Mouse (Mus musculus): ENCODE data around the gene Gm21958.
A peak's percentile ranks its signal among the peaks of the same experiment; 100 is the strongest.
"Not testable (repeated sequence)": the region's sequence is repeated elsewhere in the genome, so short reads cannot be mapped to it uniquely, and the experiment has no call there.

Gm21958 gene

DNA sequence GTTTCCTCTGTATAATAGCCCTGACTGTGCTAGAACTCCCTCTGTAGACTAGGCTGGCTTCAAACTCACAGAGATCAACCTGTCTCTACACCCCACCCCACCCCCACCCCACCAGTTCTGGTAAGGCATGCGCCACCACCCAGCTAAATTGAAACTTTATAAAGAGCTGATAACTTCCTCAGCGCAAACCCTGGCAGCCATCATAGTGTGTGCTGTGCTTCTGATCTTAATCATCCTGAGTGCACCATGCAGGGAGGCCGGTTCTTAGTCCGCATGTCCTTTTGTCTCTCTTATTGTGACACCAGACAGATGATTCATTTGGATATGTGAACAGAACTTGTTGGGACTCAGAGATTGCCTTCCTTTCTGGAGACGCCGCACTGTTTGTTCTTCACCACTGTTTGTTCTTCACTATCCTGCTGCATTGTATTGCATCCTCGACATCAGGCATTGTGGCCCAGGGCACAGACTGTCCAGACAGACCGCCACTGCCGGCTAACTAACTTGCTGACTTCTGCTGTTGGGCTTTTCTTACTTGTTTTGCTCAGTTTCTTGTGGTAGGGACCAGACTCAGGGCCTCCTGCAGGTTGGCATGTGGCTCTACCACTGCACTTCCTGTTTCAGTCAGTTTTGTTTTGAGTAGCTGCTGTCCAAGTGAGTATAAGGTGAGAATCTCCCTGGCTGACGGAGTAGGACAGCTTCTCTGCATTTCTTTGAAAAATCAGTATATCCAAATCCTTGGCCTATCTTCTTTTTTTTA is 9.8 kb upstream of the Gm21958 start:
- no peak for DNase-seq (ENCODE audit: low read depth, low spot score)

DNA sequence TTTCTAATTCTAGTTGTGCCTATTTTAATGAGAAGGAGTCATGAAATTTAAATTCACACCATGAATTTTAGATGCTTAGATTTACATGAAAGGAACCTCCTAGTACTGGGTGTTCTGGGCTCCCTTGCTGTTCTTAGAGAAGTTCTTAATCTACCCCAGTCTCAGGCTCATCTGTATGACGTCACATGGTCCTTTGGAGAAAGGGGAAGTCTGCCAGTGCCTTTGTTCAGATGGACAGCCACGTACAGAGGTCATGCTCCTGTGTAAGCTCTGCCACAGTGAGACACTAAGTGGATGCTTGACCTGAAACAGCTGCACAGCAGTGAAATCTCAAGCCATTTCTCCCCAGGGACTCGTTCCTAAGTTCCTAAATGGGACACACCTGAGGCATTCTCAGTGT is 4.8 kb upstream of the Gm21958 start:
- no peak for DNase-seq (ENCODE audit: low read depth, low spot score)

DNA sequence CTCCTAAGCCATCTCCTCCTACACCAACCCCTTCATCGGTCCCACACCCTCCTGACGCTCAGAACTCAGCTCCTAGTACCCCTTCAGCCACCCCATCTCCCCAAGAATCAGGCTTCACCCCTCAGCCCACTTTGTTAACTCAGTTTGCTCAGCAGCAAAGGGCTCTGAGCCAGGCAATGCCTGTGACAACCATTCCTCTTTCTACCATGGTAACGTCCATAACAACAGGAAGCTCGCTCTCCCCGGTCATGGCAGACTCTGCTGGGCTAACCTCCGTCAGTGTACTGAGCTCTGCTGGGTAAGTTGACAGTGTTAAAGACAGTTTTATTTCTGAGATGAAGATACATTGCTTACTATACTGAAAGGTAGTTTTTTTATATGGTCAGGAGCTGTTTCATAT is 3.2 kb upstream of the Gm21958 start:
- DNase-seq (ENCODE audit: low read depth, low spot score), result no peak

DNA sequence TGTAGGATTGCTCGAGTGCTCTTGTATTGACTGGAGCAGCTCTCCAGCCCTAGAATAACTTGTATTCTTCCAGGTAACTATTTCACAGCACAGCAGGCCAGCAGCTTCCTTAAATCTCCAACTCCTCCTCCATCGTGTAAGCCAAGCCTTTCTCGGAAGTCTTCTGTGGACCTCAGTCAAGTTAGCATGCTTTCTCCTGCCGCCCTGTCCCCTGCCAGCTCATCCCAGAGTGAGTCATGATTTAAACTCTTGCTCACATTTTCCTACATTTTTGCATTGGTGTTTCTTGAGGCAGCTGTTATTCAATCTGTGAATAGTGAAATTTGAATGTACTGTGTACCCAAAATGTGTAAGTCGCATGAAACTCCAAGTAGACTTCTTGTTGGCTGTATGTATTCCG is 1.3 kb upstream of the Gm21958 start:
- no peak for DNase-seq (ENCODE audit: low read depth, low spot score)

GRCm38 (mm10) chr3:54708972-54709371 is 5.2 kb downstream of the Gm21958 start:
- DNase-seq (ENCODE audit: low read depth, low spot score), result no peak

DNA sequence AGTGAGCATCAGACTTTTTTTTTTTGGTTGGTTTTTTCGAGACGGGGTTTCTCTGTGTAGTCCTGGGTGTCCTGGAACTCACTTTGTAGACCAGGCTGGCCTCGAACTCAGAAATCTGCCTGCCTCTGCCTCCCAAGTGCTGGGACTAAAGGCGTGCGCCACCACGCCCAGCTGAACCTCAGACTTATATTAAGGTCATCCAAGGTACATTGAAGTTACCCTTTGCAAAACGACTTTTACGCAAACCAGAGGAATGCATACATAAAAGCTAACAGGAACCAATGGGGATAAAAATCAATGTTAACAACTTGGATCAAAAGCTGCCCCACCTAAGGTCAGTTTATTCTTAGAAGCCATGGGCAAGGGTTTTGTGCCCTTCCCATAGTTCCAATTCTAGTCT is 10.0 kb downstream of the Gm21958 start:
- DNase-seq (ENCODE audit: low read depth, low spot score), result not testable (repeated sequence)

DNA sequence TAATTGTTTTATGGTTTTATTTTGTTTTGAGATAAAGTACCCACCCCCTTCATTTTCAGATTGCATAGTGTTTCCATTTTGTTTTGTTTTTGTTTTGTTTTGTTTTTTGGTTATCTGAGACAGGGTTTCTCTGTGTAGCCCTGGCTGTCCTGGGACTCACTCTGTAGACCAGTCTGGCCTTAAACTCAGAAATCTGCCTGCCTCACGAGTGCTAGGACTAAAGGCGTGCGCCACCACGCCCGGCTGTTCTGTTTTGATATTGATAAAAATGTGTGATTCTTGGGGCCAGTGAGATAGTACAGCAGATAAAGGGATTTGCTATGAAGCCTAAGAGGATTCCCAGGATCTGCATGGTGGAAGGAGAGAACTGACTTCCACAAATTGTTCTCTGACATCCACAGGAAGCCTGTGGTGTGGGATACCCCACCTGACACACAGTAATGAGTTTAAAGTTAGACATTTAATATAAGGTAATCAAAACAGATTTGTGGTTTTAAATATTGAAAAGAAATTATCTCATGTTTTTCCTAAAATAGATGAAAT is 14.3 kb downstream of the Gm21958 start:
- no peak for DNase-seq (ENCODE audit: low read depth, low spot score)

DNA sequence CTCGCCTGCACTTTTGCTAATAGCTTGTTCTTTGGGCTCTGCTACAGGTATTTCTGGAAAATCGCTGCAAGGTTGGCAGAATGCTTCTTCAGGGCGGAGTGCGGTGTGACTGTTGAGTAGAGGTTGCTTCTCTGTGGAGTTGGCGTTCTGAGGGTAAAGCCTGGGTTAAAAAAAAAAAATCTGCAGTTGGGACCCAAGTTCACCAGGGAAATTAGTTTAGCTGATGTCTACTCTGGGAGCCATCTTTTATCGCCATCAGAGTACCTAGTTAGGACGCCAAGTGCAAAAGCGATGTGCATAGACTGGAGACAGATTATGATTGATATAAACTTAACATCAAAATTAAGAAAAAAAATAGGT is 21.1 kb downstream of the Gm21958 start:
- DNase-seq (ENCODE audit: low read depth, low spot score), result no peak

DNA sequence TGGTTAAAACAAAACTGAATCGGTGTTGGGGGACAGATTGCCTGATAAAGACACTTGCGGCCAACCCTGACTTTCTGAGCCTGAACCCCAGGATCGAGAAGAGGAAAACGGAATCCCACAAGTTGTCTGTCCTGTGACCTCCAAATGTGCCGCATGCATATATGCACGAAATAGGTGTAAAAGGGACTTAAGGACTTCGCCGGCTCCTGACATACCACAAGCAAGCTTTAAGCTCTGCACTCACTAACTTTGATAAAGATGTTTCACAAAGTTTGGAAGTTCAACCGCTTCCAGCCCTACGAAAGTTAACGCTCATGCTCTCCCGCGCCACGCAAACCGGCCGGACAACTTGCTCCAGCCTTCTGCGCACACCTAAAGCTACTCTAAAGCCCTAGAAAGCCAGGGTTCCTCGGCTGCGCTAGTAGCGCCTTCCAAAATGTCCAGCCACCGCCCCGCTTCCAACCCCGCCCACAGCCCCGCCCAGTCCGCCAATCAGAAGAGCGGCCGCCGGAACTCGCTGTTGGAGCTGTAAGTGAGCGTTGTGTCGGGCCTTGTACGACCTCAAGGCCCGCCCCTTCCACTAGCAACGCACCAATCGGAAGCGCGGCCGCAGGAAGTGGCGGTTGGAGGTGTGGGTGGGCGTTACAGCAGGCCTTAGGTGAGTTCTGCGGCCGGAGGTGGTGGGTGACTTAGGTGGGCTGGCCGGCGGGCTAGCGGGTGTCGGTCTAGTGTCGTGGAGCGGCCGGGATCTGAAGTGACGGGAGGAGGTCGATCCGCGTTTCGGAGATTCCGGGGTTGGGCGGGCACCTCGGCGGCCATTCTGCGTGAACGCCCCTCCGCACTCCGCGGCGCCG is 21.7 kb downstream of the Gm21958 start, which contains the start of gene Supt20:
TSS of gene Supt20 (plus strand) at position 606 of the 854 bp plus-strand sequence.
- peak; percentile 96 for DNase-seq (ENCODE audit: low read depth, low spot score)

DNA sequence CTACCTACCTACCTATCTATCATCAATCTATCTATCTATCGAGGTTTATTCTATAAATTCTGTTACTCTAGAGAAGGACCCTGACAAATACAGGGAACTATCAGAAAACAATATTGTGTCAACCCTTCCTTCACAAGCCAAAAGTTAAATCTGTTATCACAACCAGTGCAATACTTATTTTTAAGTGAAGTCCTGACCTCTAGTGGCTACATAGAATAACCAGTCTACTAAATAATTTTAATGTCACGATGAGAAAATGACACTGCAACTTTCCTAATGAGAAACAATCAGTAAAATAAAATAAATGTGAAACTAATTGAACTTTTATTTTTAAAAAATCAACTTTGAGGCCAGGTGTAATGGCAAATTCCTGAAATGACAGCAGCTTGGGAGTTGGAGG is 25.1 kb downstream of the Gm21958 start:
- DNase-seq (ENCODE audit: low read depth, low spot score), result no peak

GRCm38 (mm10) chr3:54687245-54687644 is 26.9 kb downstream of the Gm21958 start:
- no peak for DNase-seq (ENCODE audit: low read depth, low spot score)

DNA sequence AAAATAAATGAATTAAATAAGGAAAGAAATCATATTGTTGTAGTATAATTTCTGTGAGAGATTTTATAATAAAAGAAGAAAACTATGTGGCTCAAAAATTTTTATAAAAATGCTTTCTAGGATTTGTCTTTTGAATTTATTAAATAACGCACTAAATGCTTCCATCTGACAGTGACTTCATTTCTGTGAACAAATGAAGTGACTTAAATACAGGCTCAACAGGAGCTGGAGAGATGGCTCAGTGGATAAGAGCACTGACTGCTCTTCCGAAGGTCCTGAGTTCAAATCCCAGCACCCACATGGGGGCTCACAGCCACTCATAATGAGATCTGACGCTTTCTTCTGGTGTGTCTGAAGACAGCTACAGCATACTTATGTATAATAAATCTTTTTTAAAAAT is 29.0 kb downstream of the Gm21958 start:
- DNase-seq (ENCODE audit: low read depth, low spot score), result no peak

DNA sequence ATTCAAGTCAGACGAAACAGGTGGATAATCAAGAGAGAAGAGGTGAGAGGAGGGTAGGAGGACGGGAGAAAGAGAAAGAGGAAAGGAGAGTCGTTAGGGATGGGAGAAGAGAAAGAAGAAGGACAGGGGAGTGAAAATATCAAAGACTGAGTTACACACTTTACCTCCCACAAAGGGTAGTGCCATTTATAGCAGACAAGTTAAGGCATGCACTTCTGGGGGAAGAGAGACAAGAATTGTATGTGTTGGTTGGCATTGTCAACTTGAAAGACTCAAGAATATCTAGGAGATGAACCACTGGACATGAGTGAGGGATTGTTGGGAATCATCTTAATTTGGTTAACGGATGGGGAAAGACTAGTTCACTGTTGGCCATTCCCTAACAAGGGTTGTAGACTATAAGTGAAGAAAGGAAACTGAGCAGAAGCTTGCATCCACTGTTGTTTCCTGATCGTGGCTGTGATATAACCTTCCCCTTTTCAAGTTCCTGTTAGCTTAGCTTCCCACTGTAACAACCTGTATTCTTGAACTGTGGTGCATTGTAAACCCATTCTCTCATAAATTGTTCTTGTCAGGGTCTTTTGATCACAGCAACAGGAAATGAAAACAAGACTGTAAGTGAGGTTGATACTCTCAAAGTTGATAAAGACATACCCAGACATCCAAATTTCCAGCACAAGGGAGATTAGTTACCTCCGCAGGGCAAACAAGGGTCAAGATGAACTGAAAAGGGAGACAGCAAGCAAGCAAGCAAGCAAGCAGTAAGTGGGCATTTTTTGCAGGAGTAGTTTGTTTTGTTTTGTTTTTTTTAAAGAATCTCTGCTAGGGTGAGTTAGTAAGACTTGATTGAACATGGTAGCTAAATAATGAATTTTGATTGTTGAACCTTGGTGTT is 32.6 kb downstream of the Gm21958 start:
- DNase-seq (ENCODE audit: low read depth, low spot score), result no peak

DNA sequence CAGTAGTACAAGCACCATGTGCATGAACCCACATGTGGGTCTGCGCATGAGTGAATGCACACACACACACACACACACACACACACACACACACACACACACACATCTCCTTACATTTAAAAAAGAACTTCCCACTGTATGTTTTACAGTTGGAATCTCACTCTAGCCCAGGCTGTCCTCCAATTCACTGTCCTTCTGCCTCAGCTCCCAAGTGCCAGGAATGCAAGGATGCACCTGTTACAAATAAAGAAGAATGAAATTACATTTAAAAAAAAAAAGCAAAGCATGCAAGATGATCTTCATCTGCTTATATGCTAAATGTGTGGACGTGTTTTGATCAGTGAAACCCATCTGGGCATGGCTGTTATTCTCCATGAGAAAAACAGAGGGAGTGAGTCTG is 37.3 kb downstream of the Gm21958 start:
- no peak for DNase-seq (ENCODE audit: low read depth, low spot score)

DNA sequence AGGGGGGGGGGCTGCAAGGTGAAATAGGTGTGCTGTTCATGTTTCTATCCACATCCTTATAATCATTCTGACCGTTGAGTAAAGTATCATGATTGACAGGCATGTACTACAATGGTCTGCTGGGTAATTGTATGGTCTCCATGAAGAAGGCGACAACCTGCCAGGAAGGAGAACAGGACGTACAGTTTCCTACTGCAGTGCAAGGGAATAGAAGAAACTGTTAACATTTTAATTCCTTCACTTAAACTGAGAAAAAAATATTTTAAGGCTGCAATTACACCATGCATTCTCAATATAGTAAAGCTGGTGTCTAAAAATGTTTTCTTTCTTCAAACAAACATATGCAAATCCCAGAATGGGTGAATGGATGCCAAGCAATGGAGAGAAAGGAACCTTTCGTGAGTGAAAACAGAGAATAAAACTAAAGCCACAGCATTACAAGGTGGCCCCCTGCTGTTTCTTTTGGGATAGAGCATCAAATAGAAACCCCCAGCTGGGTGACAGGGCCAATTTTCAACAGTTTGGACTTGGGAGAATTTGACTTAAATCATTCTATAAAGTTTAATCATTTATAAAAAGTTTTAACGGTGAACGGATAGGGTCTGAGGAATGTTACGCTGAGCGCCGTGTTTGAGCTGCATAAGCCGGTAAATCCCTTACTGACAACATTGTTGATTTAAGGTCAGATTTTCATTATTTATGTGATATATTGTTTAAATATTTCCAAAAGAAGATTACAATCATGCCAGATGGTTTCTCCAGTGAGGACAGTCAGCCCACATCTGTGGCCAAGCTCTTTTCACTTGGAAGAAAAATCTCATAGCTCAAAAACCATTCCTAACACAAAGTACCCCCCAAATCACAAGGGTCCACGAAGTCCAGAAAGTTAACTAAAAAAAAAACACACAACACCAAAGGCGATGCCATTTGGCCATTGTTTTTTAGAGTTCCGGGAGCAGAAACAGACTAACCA is 41.3 kb downstream of the Gm21958 start:
- peak; percentile 54 for DNase-seq (ENCODE audit: low read depth, low spot score)

GRCm38 (mm10) chr3:54672111-54672510 is 42.0 kb downstream of the Gm21958 start:
- DNase-seq (ENCODE audit: low read depth, low spot score), result no peak

DNA sequence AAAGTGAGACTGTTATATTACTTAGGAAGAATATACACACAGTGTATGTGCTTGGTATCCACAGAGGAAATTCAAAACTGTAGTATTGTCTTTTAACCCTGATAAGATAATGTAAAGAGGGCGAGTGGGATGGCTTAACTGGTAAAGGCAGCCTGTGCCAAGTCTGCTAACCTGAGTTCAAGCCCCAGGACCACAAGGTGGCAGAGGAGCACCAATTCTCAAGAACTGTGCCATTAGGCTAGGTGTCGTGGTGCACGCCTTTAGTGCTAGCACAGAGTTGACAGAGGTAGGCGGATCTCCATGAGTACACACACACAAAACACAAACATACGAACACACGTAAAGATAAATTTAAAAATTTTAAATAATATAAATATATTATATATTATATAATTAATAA is 44.6 kb downstream of the Gm21958 start:
- DNase-seq (ENCODE audit: low read depth, low spot score), result no peak

DNA sequence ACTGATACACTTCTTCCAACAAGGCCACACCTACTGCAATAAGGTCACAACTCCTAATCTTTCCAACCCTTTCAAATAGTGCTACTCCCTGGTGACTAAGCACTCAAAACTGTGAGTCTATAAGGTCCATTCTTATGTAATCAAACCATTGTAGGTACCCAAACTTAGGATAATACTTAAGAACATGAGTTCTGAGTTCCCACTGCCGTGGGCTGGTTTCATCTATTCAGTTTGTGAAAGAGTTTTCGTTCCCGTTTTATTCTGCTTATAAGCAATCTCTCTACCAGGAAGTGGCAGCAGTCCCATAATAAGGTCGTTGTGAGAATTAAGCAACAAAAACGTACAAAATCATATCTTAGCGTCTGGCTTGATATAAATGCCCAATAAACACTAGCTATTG is 45.4 kb downstream of the Gm21958 start:
- no peak for DNase-seq (ENCODE audit: low read depth, low spot score)

- DNase-seq (ENCODE audit: low read depth, low spot score), result peak; percentile 23
Measured at GRCm38 (mm10) chr3:54668141-54668540, 46.0 kb downstream of the Gm21958 start.
